Comparison of ENCODE assay signal across 8 mouse cellular contexts in the genomic region with DNA sequence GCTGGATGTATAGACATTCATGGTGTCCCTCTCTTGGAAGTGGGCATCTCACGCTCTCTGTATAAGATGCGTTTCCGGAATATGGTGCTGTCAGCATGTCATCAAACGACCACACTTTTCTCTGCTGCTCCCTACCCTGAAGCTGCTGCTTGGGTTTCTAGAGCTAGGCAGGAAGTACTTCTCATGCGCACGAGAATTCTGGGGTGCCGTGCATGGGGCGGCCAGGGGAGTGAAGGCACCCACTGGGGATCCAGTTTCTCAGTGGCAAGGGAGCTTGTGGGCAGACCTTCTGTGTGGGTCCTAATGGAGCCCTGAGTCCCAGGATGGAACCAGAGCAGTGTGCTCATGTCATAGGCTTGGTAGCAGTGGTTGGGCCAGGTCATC.
DNase-seq lines count a peak whose midpoint lies in the region; ATAC-seq lines count a peak whose summit lies in the region.

No protein-coding gene starts in this region.

- no peak overlapping the region for H3K27ac ChIP-seq in heart, embryonic 15.5 days
- no peak overlapping the region for H3K27ac ChIP-seq in hindbrain, embryonic 11.5 days (ENCODE audit: low read depth, low read length)
- H3K27ac ChIP-seq in midbrain, embryonic 15.5 days, result peak overlapping the region; percentile 83

- ATAC-seq in heart, embryonic 15.5 days (replicated peaks; ENCODE audit: insufficient number of reproducible peaks, insufficient read depth, low FRiP score, low read depth), result no peak
- ATAC-seq in hindbrain, embryonic 11.5 days (ENCODE audit: low FRiP score), result no peak
- ATAC-seq in midbrain, embryonic 15.5 days (replicated peaks), result no peak

- peak overlapping the region; percentile 60 for H3K4me2 ChIP-seq in heart, embryonic 15.5 days
- H3K4me2 ChIP-seq in hindbrain, embryonic 11.5 days (replicated peaks; ENCODE audit: low read depth, low read length), result peak overlapping the region; percentile 24
- peak overlapping the region; percentile 51 for H3K4me2 ChIP-seq in midbrain, embryonic 15.5 days

- no peaks in the 10 kb centered on the region for H3K9me3 ChIP-seq in heart, embryonic 15.5 days (replicated peaks)
- no peaks in the 10 kb centered on the region for H3K9me3 ChIP-seq in hindbrain, embryonic 11.5 days (ENCODE audit: control insufficient read depth, low read length)
- H3K9me3 ChIP-seq in midbrain, embryonic 15.5 days, result no peaks in the 10 kb centered on the region

- H3K4me3 ChIP-seq in heart, embryonic 15.5 days, result no peak overlapping the region
- H3K4me3 ChIP-seq in hindbrain, embryonic 11.5 days (ENCODE audit: low read depth, low read length), result no peak overlapping the region
- H3K4me3 ChIP-seq in midbrain, embryonic 15.5 days, result peak overlapping the region; percentile 31; the same call in 1 of the 2 replicates

- H3K9ac ChIP-seq in heart, embryonic 15.5 days, result no peak overlapping the region
- 0 out of 2 replicates have a peak overlapping the region, but pooled peaks have one; percentile 8 for H3K9ac ChIP-seq in hindbrain, embryonic 11.5 days (ENCODE audit: low read depth, low read length)
- peak overlapping the region; percentile 38; the same call in 1 of the 2 replicates for H3K9ac ChIP-seq in midbrain, embryonic 15.5 days

- no peaks in the 10 kb centered on the region for H3K36me3 ChIP-seq in heart, embryonic 15.5 days
- H3K36me3 ChIP-seq in hindbrain, embryonic 11.5 days (ENCODE audit: control insufficient read depth, insufficient read depth, low read length), result no peaks in the 10 kb centered on the region
- H3K36me3 ChIP-seq in midbrain, embryonic 15.5 days (replicated peaks), result no peaks in the 10 kb centered on the region

- no peak for DNase-seq in heart, adult 8-10 months (ENCODE audit: low spot score)
- DNase-seq in T-cell, adult 2 months (ENCODE audit: low spot score), result peak; percentile 68
- DNase-seq in hindbrain, embryonic 11.5 days (ENCODE audit: low spot score), result peak; percentile 8
- no peak for DNase-seq in layer of hippocampus, adult 11-12 months (ENCODE audit: low spot score)
- DNase-seq in cerebellum, adult 18-20 months, result no peak
- DNase-seq in kidney, postnatal 14 days, result no peak

- no peaks in the 10 kb centered on the region for H3K27me3 ChIP-seq in heart, embryonic 15.5 days
- no peaks in the 10 kb centered on the region for H3K27me3 ChIP-seq in hindbrain, embryonic 11.5 days (ENCODE audit: control insufficient read depth, insufficient read depth, low read length)
- H3K27me3 ChIP-seq in midbrain, embryonic 15.5 days (replicated peaks), result 0 out of 2 replicates have a peak, but pooled peaks cover 3% of the 10 kb centered on the region

- H3K4me1 ChIP-seq in heart, embryonic 15.5 days (replicated peaks), result 0 out of 2 replicates have a peak, but pooled peaks cover 4% of the 10 kb centered on the region
- H3K4me1 ChIP-seq in hindbrain, embryonic 11.5 days (replicated peaks; ENCODE audit: control insufficient read depth, insufficient read depth, low read length), result no peaks in the 10 kb centered on the region; the same call in 1 of the 2 replicates
- H3K4me1 ChIP-seq in midbrain, embryonic 15.5 days, result peaks cover 11% of the 10 kb centered on the region

- whole genome bisulfite sequencing in heart, embryonic 15.5 days, result 66% methylated on average over 8 of the region's 8 CpGs
- WGBS in hindbrain, embryonic 11.5 days, result 84% methylated on average over 8 of the region's 8 CpGs
- WGBS in midbrain, embryonic 15.5 days, result 80% methylated on average over 8 of the region's 8 CpGs

Comparison
In these comparisons a context has a peak if more than half of its experiments do, and no peak if none do; other contexts are left out.
1. DNase-seq: peak in T-cell, adult 2 months (single experiment) and hindbrain, embryonic 11.5 days (single experiment); none in heart, adult 8-10 months (single experiment), layer of hippocampus, adult 11-12 months (single experiment), cerebellum, adult 18-20 months (0 of 2) and kidney, postnatal 14 days (single experiment).
2. Peak in every context shown above with its lines, with median percentiles within 50 percentile points of each other: H3K4me2 ChIP-seq.